Mouse (Mus musculus): ENCODE measurements around the gene Notch2. TPM values are rescaled to one million over a fixed set of nuclear protein-coding genes. Genes with fewer than 3 reads are reported as not detected.
A peak's percentile ranks its signal among the peaks of the same experiment; 100 is the strongest.

Notch2 gene
- polyA plus RNA-seq, 1 experiment from 2014 or later, result 6.2 TPM

DNA sequence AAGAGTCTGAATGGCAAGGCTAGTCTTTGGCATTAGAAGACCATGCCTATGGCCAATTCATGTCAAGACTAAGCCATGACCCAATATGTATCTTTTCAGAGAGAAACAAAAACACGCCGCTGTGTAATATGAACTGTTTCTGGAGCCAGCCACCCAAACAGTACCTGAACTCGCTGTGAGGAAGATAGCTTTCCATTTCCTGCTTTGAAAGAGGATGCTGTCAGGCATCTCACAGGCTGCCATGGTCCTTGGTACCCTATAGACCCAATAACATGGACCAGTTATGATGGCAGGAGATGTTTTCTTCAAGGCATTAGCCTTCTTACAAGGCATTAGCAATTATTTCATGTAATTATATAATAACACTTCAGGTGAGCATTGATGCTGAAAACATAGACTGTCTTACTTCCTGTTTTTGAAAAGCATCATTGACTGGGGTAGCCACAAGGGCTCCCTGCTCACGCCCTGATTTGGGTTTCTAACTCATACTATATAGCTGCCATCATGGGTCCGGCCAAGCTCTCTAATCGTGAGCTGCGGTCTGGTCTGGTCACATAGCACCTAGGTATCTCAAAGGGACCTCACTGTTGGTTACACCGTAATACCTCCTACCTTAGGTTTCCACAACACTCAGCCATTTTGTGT is 32.5 kb upstream of the Notch2 start:
- H3K27me3 ChIP-seq (ENCODE audit: insufficient read depth, low read length), result no peaks in the 10 kb centered on the region
- ATAC-seq (no peak), DNase-seq (no peak)
- 80% methylated on average over 8 of the region's 8 CpGs for WGBS (ENCODE audit: insufficient replicate concordance)
- H3K4me3 ChIP-seq (ENCODE audit: low read depth, low read length), result no peak overlapping the region
- TF ChIP-seq CTCF (IDR thresholded peaks at IDR 0.05; ENCODE audit: low read depth), result no peak
- no peak for TF ChIP-seq EP300 (IDR thresholded peaks at IDR 0.05; ENCODE audit: low read depth)
- H3K36me3 ChIP-seq (replicated peaks; ENCODE audit: insufficient read depth, low read length), result no peaks in the 10 kb centered on the region
- H3K4me2 ChIP-seq (ENCODE audit: low read depth, low read length), result no peak overlapping the region
- no peaks in the 10 kb centered on the region for H3K9me3 ChIP-seq (ENCODE audit: low read length)
- H3K4me1 ChIP-seq (ENCODE audit: insufficient read depth), result peaks cover 13% of the 10 kb centered on the region
- no peak overlapping the region for H3K9ac ChIP-seq (replicated peaks)
- no peak overlapping the region for H3K27ac ChIP-seq (ENCODE audit: low read depth)

DNA sequence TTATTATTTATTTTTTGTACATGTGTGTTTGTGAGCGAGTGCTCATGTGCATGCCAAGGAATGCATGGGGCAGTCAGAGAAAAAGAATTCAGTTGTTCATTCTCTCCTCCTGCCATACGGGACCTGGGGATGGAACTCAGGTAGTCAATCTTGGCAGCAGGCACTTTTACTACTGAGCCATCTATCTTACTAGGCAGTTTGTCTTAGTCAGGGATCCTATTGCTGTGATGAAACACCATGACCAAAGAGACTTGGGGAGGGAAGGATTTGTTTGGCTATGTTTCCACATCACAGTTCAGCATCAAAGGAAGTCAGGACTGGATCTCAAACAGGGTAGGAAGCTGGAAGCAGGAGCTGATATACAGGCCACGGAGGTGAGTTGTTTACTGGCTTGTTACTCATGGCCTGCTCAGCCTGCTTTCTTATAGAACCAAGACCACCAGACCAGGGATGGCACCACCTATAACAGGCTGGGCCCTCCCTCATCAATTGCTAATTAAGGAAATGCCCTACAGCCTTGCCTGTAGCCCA is 31.9 kb upstream of the Notch2 start:
- no peak overlapping the region for H3K9ac ChIP-seq (replicated peaks)
- no peak for TF ChIP-seq EP300 (IDR thresholded peaks at IDR 0.05; ENCODE audit: low read depth)
- TF ChIP-seq CTCF (IDR thresholded peaks at IDR 0.05; ENCODE audit: low read depth), result no peak
- H3K27me3 ChIP-seq (ENCODE audit: insufficient read depth, low read length), result no peaks in the 10 kb centered on the region
- peaks cover 17% of the 10 kb centered on the region for H3K4me1 ChIP-seq (ENCODE audit: insufficient read depth)
- peak; percentile 58 for ATAC-seq
- H3K36me3 ChIP-seq (replicated peaks; ENCODE audit: insufficient read depth, low read length), result no peaks in the 10 kb centered on the region
- H3K27ac ChIP-seq (ENCODE audit: low read depth), result no peak overlapping the region
- no peaks in the 10 kb centered on the region for H3K9me3 ChIP-seq (ENCODE audit: low read length)
- no peak for DNase-seq
- H3K4me2 ChIP-seq (ENCODE audit: low read depth, low read length), result no peak overlapping the region
- WGBS (ENCODE audit: insufficient replicate concordance), result 73% methylated on average over 3 of the region's 3 CpGs
- no peak overlapping the region for H3K4me3 ChIP-seq (ENCODE audit: low read depth, low read length)

DNA sequence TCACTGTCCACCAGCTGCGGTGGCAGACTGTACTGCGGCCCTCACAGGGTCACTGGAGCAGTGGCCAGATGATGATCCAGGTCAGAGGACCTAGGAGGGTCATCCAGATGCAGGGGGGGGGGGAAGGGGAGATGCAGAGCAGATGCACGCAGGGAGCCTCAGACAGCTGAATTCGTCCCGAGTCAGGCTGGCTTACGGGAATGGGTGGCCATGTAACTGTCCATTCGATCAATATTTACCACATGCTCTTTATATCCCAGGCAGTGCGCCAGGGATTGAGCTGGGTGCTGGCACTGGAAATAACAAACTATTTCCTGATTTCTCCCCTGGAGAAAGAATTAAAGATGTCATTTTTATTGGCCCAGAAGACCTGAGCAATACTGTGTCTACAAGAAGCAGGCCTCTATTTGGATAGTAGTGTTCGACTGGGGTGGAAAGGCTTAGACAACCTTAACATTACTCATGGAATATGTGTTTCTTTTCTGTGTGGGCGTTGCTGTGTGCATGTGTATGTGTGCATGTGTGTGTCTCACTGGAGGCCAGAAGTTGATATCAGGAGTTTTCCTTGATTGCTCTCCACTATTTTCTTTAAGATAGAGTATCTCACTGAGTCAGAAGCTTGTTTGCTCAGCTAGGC is 28.3 kb upstream of the Notch2 start:
- Histone ChIP-seq H3K4me1 (ENCODE audit: insufficient read depth) (peaks cover 15% of the 10 kb centered on the region), H3K27ac (ENCODE audit: low read depth) (no peak overlapping the region), H3K9ac (replicated peaks) (no peak overlapping the region), H3K36me3 (replicated peaks; ENCODE audit: insufficient read depth, low read length) (no peaks in the 10 kb centered on the region), H3K4me3 (ENCODE audit: low read depth, low read length) (no peak overlapping the region), H3K9me3 (ENCODE audit: low read length) (no peaks in the 10 kb centered on the region), H3K4me2 (ENCODE audit: low read depth, low read length) (no peak overlapping the region), H3K27me3 (ENCODE audit: insufficient read depth, low read length) (no peaks in the 10 kb centered on the region)
- TF ChIP-seq EP300 (IDR thresholded peaks at IDR 0.05; ENCODE audit: low read depth) (no peak), CTCF (IDR thresholded peaks at IDR 0.05; ENCODE audit: low read depth) (no peak)
- ATAC-seq (peak; percentile 69), DNase-seq (peak; percentile 43)
- 73% methylated on average over 10 of the region's 10 CpGs for WGBS (ENCODE audit: insufficient replicate concordance)

DNA sequence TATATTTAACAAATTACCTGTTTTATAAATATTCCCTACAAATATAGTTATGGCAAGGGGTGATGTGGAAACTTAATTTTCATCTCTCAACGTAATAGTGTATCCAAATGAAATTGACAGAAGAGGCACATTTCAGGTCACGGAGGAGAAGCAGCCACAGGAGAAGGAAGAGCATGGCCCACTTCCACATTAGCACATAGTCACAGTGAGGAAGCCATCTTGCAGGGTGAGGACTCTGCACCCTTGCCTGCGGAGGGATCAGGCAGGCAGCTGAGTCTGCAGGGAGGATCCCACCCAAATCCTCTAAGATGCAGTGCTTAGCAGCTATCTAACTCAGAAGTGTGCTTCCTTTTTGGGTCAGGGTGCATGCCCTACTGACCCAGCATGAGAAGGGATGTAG is 27.6 kb upstream of the Notch2 start:
- H3K27ac ChIP-seq (ENCODE audit: low read depth), result no peak overlapping the region
- no peak overlapping the region for H3K4me2 ChIP-seq (ENCODE audit: low read depth, low read length)
- no peaks in the 10 kb centered on the region for H3K27me3 ChIP-seq (ENCODE audit: insufficient read depth, low read length)
- H3K9me3 ChIP-seq (ENCODE audit: low read length), result no peaks in the 10 kb centered on the region
- no peak overlapping the region for H3K4me3 ChIP-seq (ENCODE audit: low read depth, low read length)
- peaks cover 15% of the 10 kb centered on the region for H3K4me1 ChIP-seq (ENCODE audit: insufficient read depth)
- 73% methylated on average over 3 of the region's 3 CpGs for WGBS (ENCODE audit: insufficient replicate concordance)
- TF ChIP-seq CTCF (IDR thresholded peaks at IDR 0.05; ENCODE audit: low read depth) (no peak), EP300 (IDR thresholded peaks at IDR 0.05; ENCODE audit: low read depth) (no peak)
- no peak for ATAC-seq
- H3K36me3 ChIP-seq (replicated peaks; ENCODE audit: insufficient read depth, low read length), result no peaks in the 10 kb centered on the region
- no peak overlapping the region for H3K9ac ChIP-seq (replicated peaks)
- DNase-seq, result no peak

DNA sequence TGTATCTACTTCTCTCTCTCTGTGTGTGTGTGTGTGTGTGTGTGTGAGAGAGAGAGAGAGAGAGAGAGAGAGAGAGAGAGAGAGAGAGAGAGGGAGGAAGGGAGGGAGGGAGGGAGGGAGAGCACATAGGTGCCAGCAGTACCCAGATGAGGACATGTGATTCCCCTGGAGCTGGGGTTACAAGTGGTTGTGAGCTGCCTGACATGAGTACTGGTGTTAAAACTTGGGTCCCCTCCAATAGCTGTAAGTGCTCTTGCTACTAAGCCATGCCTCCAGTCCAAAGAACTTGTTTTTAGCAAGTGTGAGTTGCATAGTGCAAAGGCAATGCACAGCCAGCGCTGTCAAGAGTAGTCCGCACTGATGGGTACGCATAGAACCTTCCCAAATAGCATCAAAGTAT is 26.2 kb upstream of the Notch2 start:
- H3K4me2 ChIP-seq (ENCODE audit: low read depth, low read length), result no peak overlapping the region
- TF ChIP-seq CTCF (IDR thresholded peaks at IDR 0.05; ENCODE audit: low read depth) (no peak), EP300 (IDR thresholded peaks at IDR 0.05; ENCODE audit: low read depth) (no peak)
- H3K27ac ChIP-seq (ENCODE audit: low read depth), result no peak overlapping the region
- H3K36me3 ChIP-seq (replicated peaks; ENCODE audit: insufficient read depth, low read length), result no peaks in the 10 kb centered on the region
- ATAC-seq (no peak), DNase-seq (no peak)
- H3K9ac ChIP-seq (replicated peaks), result no peak overlapping the region
- H3K27me3 ChIP-seq (ENCODE audit: insufficient read depth, low read length), result no peaks in the 10 kb centered on the region
- WGBS (ENCODE audit: insufficient replicate concordance), result 93% methylated on average over 3 of the region's 3 CpGs
- H3K4me1 ChIP-seq (ENCODE audit: insufficient read depth), result peaks cover 12% of the 10 kb centered on the region
- no peaks in the 10 kb centered on the region for H3K9me3 ChIP-seq (ENCODE audit: low read length)
- H3K4me3 ChIP-seq (ENCODE audit: low read depth, low read length), result no peak overlapping the region

DNA sequence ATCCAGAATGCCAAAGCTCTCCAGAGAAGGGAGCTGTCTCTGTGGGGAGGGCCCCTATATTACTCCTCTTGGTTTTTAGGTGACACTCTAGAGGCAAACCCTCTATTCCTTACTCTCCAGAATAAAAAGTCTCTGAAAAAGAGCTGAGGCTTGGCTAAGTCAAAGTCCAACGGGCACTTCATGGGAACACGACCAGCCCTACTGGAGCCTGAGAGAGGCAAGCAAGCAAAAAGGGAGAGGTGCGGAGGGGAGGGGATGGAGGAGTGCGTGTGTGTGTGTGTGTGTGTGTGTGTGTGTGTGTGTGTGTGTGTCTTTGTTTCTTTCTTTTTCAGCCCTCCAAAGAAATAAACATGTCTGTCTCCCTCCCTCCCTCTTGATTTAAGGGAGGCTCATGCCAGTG is 24.6 kb upstream of the Notch2 start:
- Histone ChIP-seq H3K9ac (replicated peaks) (no peak overlapping the region), H3K36me3 (replicated peaks; ENCODE audit: insufficient read depth, low read length) (no peaks in the 10 kb centered on the region), H3K27ac (ENCODE audit: low read depth) (no peak overlapping the region), H3K4me1 (ENCODE audit: insufficient read depth) (peaks cover 12% of the 10 kb centered on the region), H3K4me2 (ENCODE audit: low read depth, low read length) (no peak overlapping the region), H3K27me3 (ENCODE audit: insufficient read depth, low read length) (no peaks in the 10 kb centered on the region), H3K9me3 (ENCODE audit: low read length) (no peaks in the 10 kb centered on the region), H3K4me3 (ENCODE audit: low read depth, low read length) (no peak overlapping the region)
- TF ChIP-seq EP300 (IDR thresholded peaks at IDR 0.05; ENCODE audit: low read depth), result no peak
- no peak for TF ChIP-seq CTCF (IDR thresholded peaks at IDR 0.05; ENCODE audit: low read depth)
- no peak for ATAC-seq
- no peak for DNase-seq
- 73% methylated on average over 4 of the region's 4 CpGs for WGBS (ENCODE audit: insufficient replicate concordance)
